Comparison of ENCODE assay signal across 8 mouse cellular contexts in genomic region chr13:80885103-80885833, GRCm38 (mm10). TPM values are rescaled to one million over a fixed set of nuclear protein-coding genes. Genes with fewer than 3 reads are reported as not detected.
DNase-seq lines count a peak whose midpoint lies in the region; ATAC-seq and TF ChIP-seq lines count a peak whose summit lies in the region.

No protein-coding gene starts in this region.

- peaks cover 16% of the 10 kb centered on the region for H3K36me3 ChIP-seq in lung, embryonic 15.5 days

- H3K9me3 ChIP-seq in lung, embryonic 15.5 days = no peaks in the 10 kb centered on the region

- H3K27ac ChIP-seq in lung, embryonic 15.5 days = peak overlapping the region; percentile 100
- H3K27ac ChIP-seq in olfactory bulb, adult 2 months (ENCODE audit: insufficient read depth, low read depth, low read length) = peak overlapping the region; percentile 99

- H3K27me3 ChIP-seq in lung, embryonic 15.5 days = no peaks in the 10 kb centered on the region

- peak overlapping the region; percentile 99 for H3K9ac ChIP-seq in lung, embryonic 15.5 days

- peak overlapping the region; percentile 56 for H3K4me2 ChIP-seq in lung, embryonic 15.5 days

- peak; percentile 48; the same call in 1 of the 2 replicates for TF ChIP-seq POLR2A in olfactory bulb, adult 2 months (IDR thresholded peaks at IDR 0.05; ENCODE audit: insufficient read depth, low read depth, low read length)

- DNase-seq in MEL-GATA-1-ER (ENCODE audit: extremely low read depth, low read depth) = peak; percentile 89
- peak; percentile 91 for DNase-seq in cerebellum, adult 8-10 months
- peak; percentile 98 for DNase-seq in forelimb bud, embryonic 11.5 days (ENCODE audit: low read depth, low spot score)
- DNase-seq in layer of hippocampus, adult 8-10 months (ENCODE audit: low spot score in 2 of 2) = peak; percentile 94
- DNase-seq in thymus, adult 18-20 months = peak; percentile 89 to 91

- under 1% methylated on average over 47 of the region's 47 CpGs for WGBS in lung, embryonic 15.5 days
- WGBS in olfactory bulb, adult 2 months = under 1% methylated on average over 47 of the region's 47 CpGs

- TF ChIP-seq CTCF in olfactory bulb, adult 2 months (IDR thresholded peaks at IDR 0.05; ENCODE audit: insufficient read depth, low read depth, low read length) = no peak

- H3K4me3 ChIP-seq in lung, embryonic 15.5 days = peak overlapping the region; percentile 82
- peak overlapping the region; percentile 90 for H3K4me3 ChIP-seq in olfactory bulb, adult 2 months (ENCODE audit: insufficient read depth, low read depth, low read length)

- peak; percentile 68 to 73 for ATAC-seq in hematopoietic stem cell, adult 5-6 weeks (replicated peaks in 1 of 2; ENCODE audit: insufficient read depth in 1 of 2, low FRiP score in 2 of 2, low TSS enrichment in 1 of 2, low read depth in 1 of 2, poor library complexity in 2 of 2, severe bottlenecking in 2 of 2)
- peak; percentile 88 for ATAC-seq in lung, embryonic 15.5 days (ENCODE audit: borderline replicate concordance, extremely low read depth, low FRiP score, low TSS enrichment)

- peaks cover 6% of the 10 kb centered on the region for H3K4me1 ChIP-seq in lung, embryonic 15.5 days
- H3K4me1 ChIP-seq in olfactory bulb, adult 2 months (ENCODE audit: control insufficient read depth, insufficient read depth, low read length) = no peaks in the 10 kb centered on the region

RNA-seq across cellular contexts. Expression of gene Arrdc3, which starts 2.1 kb away (rescaled TPM):
- total RNA-seq in hematopoietic stem cell, adult 5-6 weeks (2017) = 54.8 and 81.4 TPM in 2 replicates
- total RNA-seq in layer of hippocampus, adult 8-10 months (2022) = 10 to 100 TPM; 42.4 to 60.8 (median 47.6) TPM
- polyA plus RNA-seq in lung, embryonic 15.5 days (2015; fragmentation: Nextera tagmentation; extraction: Ambion mirVana) = 56.0 and 63.1 TPM in 2 replicates
- not detected in 2 replicates for polyA plus RNA-seq in olfactory bulb, adult 2 months (2012; ENCODE audit: insufficient read depth, insufficient read length, low replicate concordance, missing spikeins)

Comparison
In these comparisons a context has a peak if more than half of its experiments do, and no peak if none do; other contexts are left out.
1. Peak in every context shown above with its lines: DNase-seq, ATAC-seq, H3K4me3 ChIP-seq and H3K27ac ChIP-seq.